Mouse (Mus musculus) hindbrain, embryonic 13.5 days (tissue): Measurements from ENCODE around the gene Gipc3. TPM values are rescaled to one million over a fixed set of nuclear protein-coding genes. Genes with fewer than 3 reads are reported as not detected.

Source experiments
- ATAC-seq: fragments of 200-750 bp; cut with Nextera tagmentation; 2 replicates; pipeline ENCODE4 v1.8.0; 2017; ENCODE audit warnings: moderate TSS enrichment; ENCODE audit not compliant: low FRiP score
- H3K27ac ChIP-seq: fragments of 300-500 bp; sonication (generic); 2 replicates; pipeline ENCODE4 v1.5.1; 2015; ENCODE audit warnings: inconsistent platforms, mild to moderate bottlenecking, moderate library complexity
- H3K27me3 ChIP-seq: fragments of 300-500 bp; sonication (generic); 2 replicates; pipeline ENCODE4 v1.6.1; 2015; ENCODE audit warnings: mild to moderate bottlenecking, inconsistent platforms
- H3K36me3 ChIP-seq: fragments of 300-500 bp; sonication (generic); 2 replicates; pipeline ENCODE4 v1.6.1; 2015; ENCODE audit warnings: mild to moderate bottlenecking, inconsistent platforms
- H3K4me1 ChIP-seq: fragments of 300-500 bp; sonication (generic); replicated peaks from 2 replicates; pipeline ENCODE4 v1.6.1; 2015; ENCODE audit warnings: inconsistent platforms
- H3K4me2 ChIP-seq: fragments of 300-500 bp; sonication (generic); 2 replicates; pipeline ENCODE4 v1.6.1; 2015; ENCODE audit warnings: inconsistent platforms, mild to moderate bottlenecking, moderate library complexity
- H3K4me3 ChIP-seq: fragments of 300-500 bp; sonication (generic); 2 replicates; pipeline ENCODE4 v1.5.1; 2015; ENCODE audit warnings: mild to moderate bottlenecking, inconsistent platforms
- H3K9ac ChIP-seq: fragments of 300-500 bp; sonication (generic); 2 replicates; pipeline ENCODE4 v1.6.1; 2015; ENCODE audit warnings: mild to moderate bottlenecking, inconsistent platforms
- H3K9me3 ChIP-seq: fragments of 300-500 bp; sonication (generic); 2 replicates; pipeline ENCODE4 v1.6.1; 2016; ENCODE audit warnings: inconsistent platforms
- WGBS: fragments of 180-500 bp; shearing (Covaris S2); methylation state at CpG from one replicate; pipeline ENCODE4 v1.1.7; 2015; 5-methylcytosine and 5-hydroxymethylcytosine counted together
- polyA plus RNA-seq: library from polyadenylated mRNA; unstranded; fragments of >200 nt; fragmentation: Nextera tagmentation; extraction: Ambion mirVana; gene quantifications from 2 replicates; pipeline ENCODE4 v1.2.1, GENCODE M21; 2015

Gipc3 gene
- polyA plus RNA-seq, 1 experiment from 2014 or later: not detected

DNA sequence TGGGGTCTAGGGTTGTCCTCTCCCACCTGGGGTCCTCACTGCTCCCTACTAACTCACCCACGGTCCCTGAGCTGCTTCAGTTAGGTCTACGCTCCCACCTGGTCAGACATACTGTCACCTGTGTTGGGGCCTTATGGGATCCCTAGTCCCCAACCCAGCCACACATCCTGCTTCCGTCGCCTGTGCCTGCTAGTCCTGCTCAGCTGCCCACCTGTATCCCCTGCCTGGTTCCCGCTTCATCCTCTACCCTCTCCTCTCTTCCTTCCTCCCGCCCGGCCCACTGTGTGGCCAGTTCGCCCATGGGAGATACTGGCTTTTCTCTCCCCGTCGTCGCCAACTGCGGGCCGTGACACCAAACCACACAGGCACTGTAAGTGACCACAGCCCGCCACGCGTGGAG is 27.5 kb downstream of the Gipc3 start:
- Histone ChIP-seq H3K9me3 (no peaks in the 10 kb centered on the region), H3K4me1 (peaks cover 28% of the 10 kb centered on the region), H3K36me3 (peaks cover 83% of the 10 kb centered on the region), H3K4me2 (no peak overlapping the region), H3K27me3 (no peaks in the 10 kb centered on the region), H3K27ac (no peak overlapping the region), H3K4me3 (no peak overlapping the region), H3K9ac (no peak overlapping the region)
- WGBS: 92% methylated on average over 16 of the region's 16 CpGs
- ATAC-seq: no peak

DNA sequence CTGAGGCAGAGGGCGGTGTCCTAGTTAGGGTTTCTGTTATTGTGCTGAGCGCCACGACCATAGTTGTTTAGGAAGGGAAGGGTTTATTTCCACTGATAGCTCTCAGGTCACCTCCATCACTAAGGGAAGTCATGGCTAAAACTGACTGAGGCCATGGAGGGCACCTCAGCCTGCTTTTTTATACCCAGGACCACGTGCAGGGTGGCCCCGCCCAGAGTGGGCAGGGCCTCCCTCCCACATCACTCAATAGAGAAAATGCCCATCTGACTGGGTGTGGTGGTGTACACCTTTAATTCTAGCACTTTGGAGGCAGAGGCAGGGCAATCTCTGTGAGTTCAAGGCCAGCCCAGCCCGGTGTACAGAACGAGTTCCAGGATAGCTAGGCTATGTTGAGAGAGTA is 28.9 kb downstream of the Gipc3 start:
- WGBS: 83% methylated on average over 7 of the region's 7 CpGs
- H3K27me3 ChIP-seq: no peaks in the 10 kb centered on the region

DNA sequence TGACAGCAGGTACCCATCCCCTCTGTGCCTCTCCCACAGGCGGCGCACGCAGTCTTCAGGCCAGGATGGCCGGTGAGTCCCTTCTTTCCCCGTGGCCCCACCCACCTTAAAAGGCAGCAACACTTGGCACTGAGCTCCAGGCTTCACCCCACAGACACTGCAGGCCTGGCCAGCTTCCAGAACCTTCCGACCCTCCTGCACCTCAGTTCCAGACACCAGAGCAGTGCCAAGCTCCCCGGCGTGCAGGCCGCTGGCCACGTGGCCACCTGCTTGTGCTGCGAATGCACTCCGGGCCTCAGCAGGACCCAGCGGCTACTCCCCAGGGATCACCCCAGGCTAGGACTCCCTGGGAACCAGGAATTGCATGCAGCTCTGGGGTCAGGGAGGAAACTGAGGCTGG is 29.5 kb downstream of the Gipc3 start:
- Histone ChIP-seq H3K9ac (no peak overlapping the region), H3K36me3 (peaks cover 98% of the 10 kb centered on the region), H3K27me3 (no peaks in the 10 kb centered on the region), H3K4me2 (no peak overlapping the region), H3K4me1 (peaks cover 14% of the 10 kb centered on the region), H3K27ac (no peak overlapping the region), H3K4me3 (no peak overlapping the region), H3K9me3 (no peaks in the 10 kb centered on the region)
- 94% methylated on average over 13 of the region's 13 CpGs for WGBS
- no peak for ATAC-seq

More for the DNA sequence above, 28.9 kb downstream of the Gipc3 start:
- H3K4me1 ChIP-seq: peaks cover 20% of the 10 kb centered on the region
- H3K9me3 ChIP-seq: no peaks in the 10 kb centered on the region
- H3K27ac ChIP-seq: no peak overlapping the region
- peaks cover 97% of the 10 kb centered on the region for H3K36me3 ChIP-seq
- no peak for ATAC-seq
- H3K4me2 ChIP-seq: no peak overlapping the region
- no peak overlapping the region for H3K9ac ChIP-seq
- no peak overlapping the region for H3K4me3 ChIP-seq

DNA sequence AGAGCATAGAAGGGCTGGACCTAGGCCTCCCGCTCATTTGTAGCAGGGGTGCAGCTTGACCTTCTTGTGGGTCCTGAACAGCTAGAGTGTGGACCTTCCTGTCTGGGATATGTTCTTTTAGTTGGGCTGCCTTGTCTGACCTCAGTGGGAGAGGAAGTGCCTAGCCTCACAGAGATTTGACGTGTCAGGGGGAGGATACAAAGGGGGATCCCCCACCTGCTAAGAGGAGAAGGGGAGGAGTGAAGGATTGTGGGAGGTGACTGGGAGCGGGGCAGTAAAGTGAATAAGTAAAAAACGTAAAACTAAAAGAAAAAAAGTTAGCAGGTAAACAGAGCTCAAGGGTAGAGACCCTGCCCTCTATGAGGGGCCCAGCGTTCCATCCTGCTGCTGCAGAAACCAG is 33.5 kb downstream of the Gipc3 start:
- no peak for ATAC-seq
- H3K27ac ChIP-seq: no peak overlapping the region
- WGBS: 91% methylated on average over 5 of the region's 5 CpGs
- H3K36me3 ChIP-seq: peaks cover 94% of the 10 kb centered on the region
- H3K4me2 ChIP-seq: no peak overlapping the region
- H3K9ac ChIP-seq: no peak overlapping the region
- H3K9me3 ChIP-seq: no peaks in the 10 kb centered on the region
- no peak overlapping the region for H3K4me3 ChIP-seq
- no peaks in the 10 kb centered on the region; the same call in 1 of the 2 replicates for H3K4me1 ChIP-seq
- H3K27me3 ChIP-seq: no peaks in the 10 kb centered on the region

DNA sequence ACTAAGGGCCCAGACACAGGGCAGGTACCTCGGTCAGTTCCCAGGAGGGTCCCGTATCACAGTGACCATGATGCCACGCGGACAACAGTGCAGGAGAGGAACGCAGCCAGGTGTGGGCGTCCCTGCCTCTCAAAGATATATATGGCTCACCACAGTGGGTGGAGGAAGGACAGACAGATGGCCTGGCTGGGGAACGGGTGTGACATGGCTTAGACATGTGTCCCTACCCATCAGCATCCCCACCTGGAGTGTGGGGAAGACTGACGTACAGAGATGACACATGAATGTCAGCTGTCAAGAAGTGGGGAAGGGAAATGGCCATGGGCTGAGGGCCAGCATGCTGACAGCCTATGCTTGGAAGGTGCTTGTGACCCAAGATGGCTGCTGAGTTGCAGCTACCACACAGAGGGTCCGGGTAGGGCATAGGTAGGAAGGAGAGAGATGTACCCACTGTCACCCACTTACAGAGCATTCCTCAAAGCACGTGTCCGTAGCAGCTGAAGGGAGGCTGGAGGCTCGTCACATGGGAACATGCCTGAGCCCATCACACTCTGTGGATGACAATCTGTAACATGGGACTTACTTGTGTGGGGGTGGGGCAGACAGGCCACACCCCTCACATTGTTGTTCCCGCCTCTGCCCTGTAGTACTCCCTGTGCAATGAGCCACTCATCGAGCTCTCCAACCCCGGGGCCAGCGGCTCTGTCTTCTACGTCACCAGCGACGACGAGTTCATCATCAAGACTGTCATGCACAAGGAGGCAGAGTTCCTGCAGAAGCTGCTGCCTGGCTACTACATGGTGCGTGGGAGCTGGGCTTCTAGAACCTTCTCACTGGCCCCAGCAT is 36.0 kb downstream of the Gipc3 start:
- H3K4me3 ChIP-seq: no peak overlapping the region
- H3K36me3 ChIP-seq: peaks cover 68% of the 10 kb centered on the region
- H3K9me3 ChIP-seq: no peaks in the 10 kb centered on the region
- no peak overlapping the region for H3K27ac ChIP-seq
- WGBS: 93% methylated on average over 21 of the region's 21 CpGs
- no peak overlapping the region for H3K4me2 ChIP-seq
- no peak for ATAC-seq
- peaks cover 18% of the 10 kb centered on the region for H3K4me1 ChIP-seq
- H3K9ac ChIP-seq: no peak overlapping the region
- no peaks in the 10 kb centered on the region for H3K27me3 ChIP-seq

DNA sequence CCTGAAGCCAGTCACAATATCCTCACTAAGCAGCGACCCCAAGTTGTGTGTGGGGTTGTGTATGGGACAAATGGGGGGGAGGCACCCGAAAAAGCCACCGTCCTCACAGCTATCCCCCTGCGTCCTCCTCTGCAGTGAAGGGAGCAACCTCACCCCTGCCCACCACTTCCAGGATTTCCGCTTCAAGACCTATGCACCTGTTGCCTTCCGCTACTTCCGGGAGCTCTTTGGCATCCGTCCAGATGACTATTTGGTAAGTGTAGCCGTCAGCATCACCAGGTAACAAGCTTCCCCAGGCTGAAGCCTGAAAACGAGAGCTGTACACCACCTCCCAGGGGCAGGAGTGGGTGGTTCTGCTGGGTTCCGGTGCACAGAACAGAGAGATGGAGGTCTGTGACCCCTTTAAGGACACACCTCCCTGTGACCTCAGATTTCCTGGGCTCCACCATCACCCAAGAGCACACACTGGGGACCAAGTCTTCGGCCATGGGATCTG is 36.8 kb downstream of the Gipc3 start:
- Histone ChIP-seq H3K4me3 (no peak overlapping the region), H3K4me2 (no peak overlapping the region), H3K27ac (no peak overlapping the region), H3K9me3 (no peaks in the 10 kb centered on the region), H3K4me1 (peaks cover 26% of the 10 kb centered on the region), H3K27me3 (no peaks in the 10 kb centered on the region), H3K9ac (no peak overlapping the region), H3K36me3 (peaks cover 60% of the 10 kb centered on the region)
- no peak for ATAC-seq
- WGBS: 93% methylated on average over 12 of the region's 12 CpGs

DNA sequence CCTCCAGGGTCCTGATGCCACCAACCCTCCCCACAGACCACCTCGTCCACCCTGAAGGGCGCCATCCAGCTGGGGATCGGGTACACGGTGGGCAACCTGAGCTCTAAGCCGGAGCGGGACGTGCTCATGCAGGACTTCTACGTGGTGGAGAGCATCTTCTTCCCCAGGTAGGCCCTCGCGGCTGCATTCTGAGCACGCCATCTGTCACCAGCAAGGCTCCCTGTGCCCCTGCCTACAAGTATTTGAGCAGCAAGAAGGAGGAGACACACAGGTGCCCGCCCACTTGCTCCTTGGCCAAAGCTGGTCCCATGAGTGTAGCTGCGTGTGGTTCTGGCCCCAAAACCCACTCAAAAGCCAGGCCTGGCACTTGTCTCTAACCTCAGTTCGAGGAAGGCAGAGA is 37.4 kb downstream of the Gipc3 start:
- no peaks in the 10 kb centered on the region for H3K9me3 ChIP-seq
- peaks cover 30% of the 10 kb centered on the region for H3K4me1 ChIP-seq
- no peak for ATAC-seq
- no peak overlapping the region for H3K4me2 ChIP-seq
- no peak overlapping the region for H3K27ac ChIP-seq
- no peak overlapping the region for H3K9ac ChIP-seq
- no peaks in the 10 kb centered on the region for H3K27me3 ChIP-seq
- 93% methylated on average over 14 of the region's 14 CpGs for WGBS
- peaks cover 54% of the 10 kb centered on the region for H3K36me3 ChIP-seq
- H3K4me3 ChIP-seq: no peak overlapping the region

DNA sequence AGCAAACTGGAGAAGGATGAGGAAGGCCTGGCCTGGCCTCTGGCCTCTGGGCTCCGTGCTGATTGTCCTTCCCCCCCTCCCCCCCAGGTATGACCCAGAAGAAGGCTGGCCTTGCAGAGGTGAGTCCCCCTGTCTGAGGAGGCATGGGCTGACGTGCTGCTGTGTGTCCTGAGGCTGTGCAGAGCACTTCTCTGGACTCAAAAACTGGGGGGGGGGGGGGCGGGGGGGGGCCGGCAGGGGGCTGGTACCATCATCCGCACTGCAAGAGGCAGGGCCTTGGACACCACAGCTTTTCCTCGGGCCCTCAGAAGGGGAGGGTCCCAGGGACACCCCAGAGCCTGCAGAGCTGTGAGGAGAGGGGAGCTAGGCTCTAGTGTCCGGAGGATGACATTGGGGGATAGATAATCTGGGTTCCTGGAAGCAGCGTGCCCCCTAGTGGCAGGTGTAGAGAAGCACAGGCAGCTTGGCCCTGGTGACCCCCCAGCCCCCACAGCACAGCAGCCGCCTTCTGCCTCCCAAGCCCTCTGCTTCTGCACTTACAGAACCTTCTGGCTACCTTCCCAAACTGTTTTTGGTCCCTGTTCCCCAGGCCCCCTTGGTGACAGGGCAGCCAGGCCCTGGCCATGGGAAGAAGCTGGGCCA is 38.3 kb downstream of the Gipc3 start:
- Histone ChIP-seq H3K4me3 (no peak overlapping the region), H3K9me3 (no peaks in the 10 kb centered on the region), H3K36me3 (peaks cover 45% of the 10 kb centered on the region), H3K27me3 (no peaks in the 10 kb centered on the region), H3K4me2 (no peak overlapping the region), H3K27ac (no peak overlapping the region), H3K4me1 (peaks cover 39% of the 10 kb centered on the region), H3K9ac (no peak overlapping the region)
- no peak for ATAC-seq
- WGBS: 27% methylated on average over 5 of the region's 9 CpGs

DNA sequence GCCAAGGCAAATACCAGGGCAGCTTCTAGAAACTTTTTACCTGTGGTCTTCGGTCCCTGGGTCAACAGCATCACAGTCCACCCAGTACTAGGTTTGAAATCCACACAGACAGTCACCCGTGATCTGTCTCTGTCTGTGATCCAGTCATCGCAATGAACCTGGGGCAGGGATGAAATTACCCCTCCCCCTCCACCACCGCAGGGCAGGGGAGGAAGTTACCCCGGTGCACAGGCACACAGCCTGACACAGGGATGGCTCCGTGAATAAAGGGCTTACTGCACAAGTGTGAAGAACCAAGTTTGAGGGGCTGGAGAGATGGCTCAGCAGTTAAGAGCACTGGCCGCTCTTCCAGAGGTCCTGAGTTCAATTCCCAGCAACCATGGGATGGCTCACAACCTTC is 39.3 kb downstream of the Gipc3 start:
- no peak overlapping the region for H3K4me2 ChIP-seq
- H3K9ac ChIP-seq: no peak overlapping the region
- WGBS: 83% methylated on average over 7 of the region's 7 CpGs
- ATAC-seq: no peak
- H3K4me3 ChIP-seq: no peak overlapping the region
- peaks cover 44% of the 10 kb centered on the region for H3K4me1 ChIP-seq
- H3K27ac ChIP-seq: no peak overlapping the region
- no peaks in the 10 kb centered on the region for H3K9me3 ChIP-seq
- no peaks in the 10 kb centered on the region for H3K27me3 ChIP-seq
- H3K36me3 ChIP-seq: peaks cover 35% of the 10 kb centered on the region

DNA sequence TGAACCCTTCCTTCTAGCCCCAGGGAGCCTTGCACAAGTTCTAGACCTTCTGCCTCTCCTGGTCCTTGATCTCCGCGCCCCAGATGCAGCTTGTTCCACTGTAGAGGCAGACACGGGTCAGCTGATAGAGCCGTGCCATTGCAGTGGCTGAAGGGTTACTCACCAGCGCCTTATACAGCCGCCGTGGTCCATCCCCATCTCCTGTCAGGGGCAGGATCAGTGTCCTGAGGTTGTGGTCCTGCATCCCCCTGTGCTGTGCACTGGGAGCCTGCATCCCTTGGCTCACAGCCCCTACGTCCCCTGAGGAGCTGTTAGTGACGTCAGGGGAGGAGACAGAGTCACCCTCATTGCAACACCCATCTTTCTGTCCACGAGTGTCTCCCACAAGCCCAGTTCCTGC is 39.8 kb downstream of the Gipc3 start:
- Histone ChIP-seq H3K4me1 (peaks cover 44% of the 10 kb centered on the region), H3K9ac (peak overlapping the region; percentile 19; the same call in 1 of the 2 replicates), H3K9me3 (no peaks in the 10 kb centered on the region), H3K36me3 (peaks cover 34% of the 10 kb centered on the region), H3K4me2 (no peak overlapping the region), H3K27me3 (no peaks in the 10 kb centered on the region), H3K4me3 (no peak overlapping the region), H3K27ac (0 out of 2 replicates have a peak overlapping the region, but pooled peaks have one; percentile 35)
- no peak for ATAC-seq
- 83% methylated on average over 10 of the region's 10 CpGs for WGBS

DNA sequence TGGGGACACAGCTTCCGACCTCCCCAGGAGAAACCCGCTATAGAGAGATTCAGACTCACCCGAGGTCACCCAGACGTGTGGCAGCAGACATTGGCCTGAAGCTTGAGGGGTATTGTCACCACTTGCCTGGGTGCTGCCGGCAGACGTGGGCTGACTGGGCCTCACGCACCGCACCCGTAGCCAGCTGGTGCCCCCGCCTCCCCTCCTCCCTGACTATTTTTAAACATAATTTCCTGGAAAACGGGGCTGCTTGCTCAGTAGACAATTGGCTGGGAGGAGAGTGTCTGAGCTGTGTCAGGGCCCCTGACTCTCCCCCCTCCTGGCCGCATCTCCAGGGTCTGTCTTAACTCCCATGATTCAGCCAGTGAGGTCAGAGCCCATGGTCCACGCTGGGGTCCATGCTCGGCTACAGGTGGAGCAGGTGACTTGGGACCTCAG is 40.3 kb downstream of the Gipc3 start:
- Histone ChIP-seq H3K9ac (peak overlapping the region; percentile 35; the same call in 1 of the 2 replicates), H3K27me3 (no peaks in the 10 kb centered on the region), H3K4me1 (peaks cover 46% of the 10 kb centered on the region), H3K9me3 (no peaks in the 10 kb centered on the region), H3K27ac (peak overlapping the region; percentile 35; the same call in 1 of the 2 replicates), H3K4me2 (no peak overlapping the region), H3K4me3 (no peak overlapping the region), H3K36me3 (peaks cover 32% of the 10 kb centered on the region)
- WGBS: 75% methylated on average over 14 of the region's 14 CpGs
- no peak for ATAC-seq

DNA sequence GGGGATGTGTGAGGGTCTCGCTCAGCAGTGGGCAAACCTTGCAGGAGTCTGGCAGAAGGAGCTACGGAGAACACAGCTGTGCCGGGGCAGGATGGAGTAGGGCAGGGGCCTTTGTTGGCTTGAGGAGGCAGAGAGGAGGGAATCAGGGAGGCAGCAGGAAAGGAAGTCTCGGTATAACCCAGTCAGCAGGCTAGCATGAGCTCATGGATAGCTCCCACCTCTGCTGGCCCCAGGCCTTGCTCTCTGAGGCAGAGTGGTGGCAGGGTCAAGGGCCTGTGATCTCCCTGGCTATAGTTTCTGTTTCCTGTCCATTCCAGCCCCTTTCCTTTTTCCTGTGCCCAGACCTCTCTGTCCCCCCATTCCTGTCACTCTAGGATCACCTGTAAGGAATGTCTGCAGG is 40.8 kb downstream of the Gipc3 start:
- Histone ChIP-seq H3K4me1 (peaks cover 51% of the 10 kb centered on the region), H3K4me2 (no peak overlapping the region), H3K27me3 (no peaks in the 10 kb centered on the region), H3K4me3 (no peak overlapping the region), H3K36me3 (peaks cover 27% of the 10 kb centered on the region), H3K9ac (peak overlapping the region; percentile 35; the same call in 1 of the 2 replicates), H3K9me3 (no peaks in the 10 kb centered on the region), H3K27ac (peak overlapping the region; percentile 55)
- ATAC-seq: no peak
- 68% methylated on average over 4 of the region's 4 CpGs for WGBS
